Mouse (Mus musculus) frontal cortex, adult 2 months (tissue): ENCODE results near the gene Gm1604a. TPM values are rescaled to one million over a fixed set of nuclear protein-coding genes. Genes with fewer than 3 reads are reported as not detected.
"Not testable (repeated sequence)": the region's sequence is repeated elsewhere in the genome, so short reads cannot be mapped to it uniquely, and the experiment has no call there.

Experiments
- DNase-seq, 2 experiments: peaks; one replicate each; pipeline ENCODE4 v3.0.0; 2022; ENCODE audit warnings: low spot score in 1 of 2; ENCODE audit errors: extremely low spot score in 1 of 2
- polyA plus RNA-seq: library from polyadenylated mRNA; depleted of rRNA; stranded (reverse); fragments of >200 nt; gene quantifications from 2 replicates; pipeline ENCODE4 v1.2.3, GENCODE M21; 2012

Gene Gm1604a
- polyA plus RNA-seq, 1 experiment: 1.8 TPM

GRCm38 (mm10) chr17:7033192-7034166, 8.1 kb downstream of the Gm1604a start:
- DNase-seq: not testable (repeated sequence)

GRCm38 (mm10) chr17:7068997-7069539, 43.7 kb downstream of the Gm1604a start:
- DNase-seq: peak in 1 of 2 experiments; percentile 19

GRCm38 (mm10) chr17:7069561-7070240, 44.3 kb downstream of the Gm1604a start:
- not testable (repeated sequence) for DNase-seq

- DNase-seq: peak in 1 of 2 experiments; percentile 67
Measured at GRCm38 (mm10) chr17:7074494-7074893, 49.1 kb downstream of the Gm1604a start.

GRCm38 (mm10) chr17:7075519-7075918, 50.2 kb downstream of the Gm1604a start:
- DNase-seq: not testable (repeated sequence)

- peak in 1 of 2 experiments; percentile 89 for DNase-seq
Measured at GRCm38 (mm10) chr17:7079558-7079957, 54.2 kb downstream of the Gm1604a start.

GRCm38 (mm10) chr17:7084523-7084922, 59.2 kb downstream of the Gm1604a start:
- DNase-seq: not testable (repeated sequence)

GRCm38 (mm10) chr17:7085469-7086168, 60.3 kb downstream of the Gm1604a start:
- not testable (repeated sequence) for DNase-seq

- not testable (repeated sequence) for DNase-seq
Measured at GRCm38 (mm10) chr17:7086836-7087235, 61.5 kb downstream of the Gm1604a start.

- DNase-seq: not testable (repeated sequence)
Measured at GRCm38 (mm10) chr17:7097835-7098519, 72.6 kb downstream of the Gm1604a start.

- not testable (repeated sequence) for DNase-seq
Measured at GRCm38 (mm10) chr17:7099096-7099495, 73.7 kb downstream of the Gm1604a start.

- DNase-seq: not testable (repeated sequence)
Measured at GRCm38 (mm10) chr17:7102945-7103344, 77.6 kb downstream of the Gm1604a start.

- not testable (repeated sequence) for DNase-seq
Measured at GRCm38 (mm10) chr17:7111658-7112057, 86.3 kb downstream of the Gm1604a start.

GRCm38 (mm10) chr17:7116265-7116664, 90.9 kb downstream of the Gm1604a start:
- not testable (repeated sequence) for DNase-seq

GRCm38 (mm10) chr17:7120835-7121234, 95.5 kb downstream of the Gm1604a start:
- DNase-seq: peak; percentile 49 to 69

- DNase-seq: not testable (repeated sequence)
Measured at GRCm38 (mm10) chr17:7122554-7122953, 97.2 kb downstream of the Gm1604a start.

GRCm38 (mm10) chr17:7126475-7126874, 101.1 kb downstream of the Gm1604a start:
- DNase-seq: not testable (repeated sequence)

- not testable (repeated sequence) for DNase-seq
Measured at GRCm38 (mm10) chr17:7134002-7134401, 108.6 kb downstream of the Gm1604a start.

GRCm38 (mm10) chr17:7135277-7135676, 109.9 kb downstream of the Gm1604a start:
- not testable (repeated sequence) for DNase-seq
